In genomic region chr1:184534511-184534910, GRCm38 (mm10) we compare ENCODE assay signal across 20 mouse cellular contexts.
"Had no signal": no experiment of that assay in that cellular context is flagged by ENCODE, and none has a peak within 500 bp of the region (broad histone marks: within the 10 kb centered on the region; RNA-seq: fewer than 3 reads in every experiment).

No protein-coding gene starts in this region.

- H3K27ac ChIP-seq: kidney, embryonic 15.5 days; left cerebral cortex, adult 2 months; limb, embryonic 12.5 days; limb, embryonic 15.5 days; liver, embryonic 14.5 days; midbrain, embryonic 15.5 days; neural tube, embryonic 13.5 days; stomach, embryonic 15.5 days had no signal

- H3K9me3 ChIP-seq: kidney, embryonic 15.5 days; limb, embryonic 12.5 days; limb, embryonic 15.5 days; midbrain, embryonic 15.5 days; neural tube, embryonic 13.5 days; stomach, embryonic 15.5 days had no signal

- H3K27me3 ChIP-seq: midbrain, embryonic 15.5 days; neural tube, embryonic 13.5 days; stomach, embryonic 15.5 days had no signal

- DNase-seq: kidney, postnatal 36 days; layer of hippocampus, postnatal 36 days; left cerebral cortex, postnatal 4 days; liver, postnatal 0 days; lung, embryonic 14.5 days; retina, postnatal 1 day; right cerebral cortex, postnatal 25 days; spleen, adult 18-20 months; thymus, postnatal 25 days had no signal

- H3K36me3 ChIP-seq: kidney, embryonic 15.5 days; limb, embryonic 12.5 days; limb, embryonic 15.5 days; midbrain, embryonic 15.5 days; neural tube, embryonic 13.5 days; stomach, embryonic 15.5 days had no signal

- H3K4me2 ChIP-seq: kidney, embryonic 15.5 days; limb, embryonic 12.5 days; limb, embryonic 15.5 days; liver, embryonic 11.5 days; lung, embryonic 14.5 days; midbrain, embryonic 11.5 days; midbrain, embryonic 15.5 days; neural tube, embryonic 13.5 days; stomach, embryonic 15.5 days had no signal

- H3K9ac ChIP-seq: kidney, embryonic 15.5 days; limb, embryonic 12.5 days; limb, embryonic 15.5 days; liver, embryonic 14.5 days; liver, postnatal 0 days; lung, embryonic 14.5 days; midbrain, embryonic 15.5 days; neural tube, embryonic 13.5 days; stomach, embryonic 15.5 days had no signal

- H3K4me1 ChIP-seq: midbrain, embryonic 15.5 days; neural tube, embryonic 13.5 days; stomach, embryonic 15.5 days had no signal

- H3K4me3 ChIP-seq: kidney, embryonic 15.5 days; left cerebral cortex, adult 2 months; limb, embryonic 12.5 days; limb, embryonic 15.5 days; midbrain, embryonic 15.5 days; neural tube, embryonic 13.5 days; stomach, embryonic 15.5 days had no signal

- ATAC-seq: liver, postnatal 0 days; lung, postnatal 0 days; midbrain, embryonic 15.5 days had no signal
